Mouse (Mus musculus): ENCODE measurements at regions not wholly inside any gene's neighbourhood (a gene's known extent, or its start where the extent isn't known, plus 50 kb on each side); places are given as distances from the start of the nearest gene placed in this dataset.

- no peak for DNase-seq (ENCODE audit: low read depth, low spot score)
Observed at GRCm38 (mm10) chr17:85767201-85767862, 79.3 kb upstream of the Six2 start.

- DNase-seq (ENCODE audit: low read depth, low spot score) = peak; percentile 87
Observed at GRCm38 (mm10) chr17:85766556-85766955, 78.5 kb upstream of the Six2 start.

GRCm38 (mm10) chr17:85758581-85759098 lies 70.6 kb upstream of the Six2 start:
- no peak for DNase-seq (ENCODE audit: low read depth, low spot score)

- DNase-seq (ENCODE audit: low read depth, low spot score) = no peak
Observed at GRCm38 (mm10) chr17:85757647-85758046, 69.6 kb upstream of the Six2 start.

GRCm38 (mm10) chr17:85755557-85755956 lies 67.5 kb upstream of the Six2 start:
- DNase-seq (ENCODE audit: low read depth, low spot score) = no peak

- no peak for DNase-seq (ENCODE audit: low read depth, low spot score)
Observed at GRCm38 (mm10) chr17:85748649-85749081, 60.6 kb upstream of the Six2 start.

GRCm38 (mm10) chr17:85747976-85748648 lies 60.0 kb upstream of the Six2 start:
- DNase-seq (ENCODE audit: low read depth, low spot score) = no peak
